Mouse (Mus musculus): ENCODE data around the gene Gm17584.
"Not testable (repeated sequence)": the region's sequence is repeated elsewhere in the genome, so short reads cannot be mapped to it uniquely, and the experiment has no call there.

Gm17584 gene

GRCm38 (mm10) chrX:124500263-124500662, at the start of gene Gm17584:
Gm17584 (plus strand) TSS chrX:124500563.
- DNase-seq (ENCODE audit: low spot score), result not testable (repeated sequence)

Measured in urinary bladder, postnatal 10 days (tissue).